Mouse (Mus musculus) layer of hippocampus, adult 2 months (tissue): ENCODE data around the gene Fam102a. TPM values are rescaled to one million over a fixed set of nuclear protein-coding genes. Genes with fewer than 3 reads are reported as not detected.

Experiments used
- DNase-seq, 2 experiments: peaks; one replicate each; pipeline ENCODE4 v3.0.0; 2022; ENCODE audit warnings: low spot score in 2 of 2
- H3K27ac ChIP-seq: fragments of 200-600 bp; 2 replicates; pipeline ENCODE4 v1.8.1; 2022
- H3K4me3 ChIP-seq: fragments of 200-600 bp; 2 replicates; pipeline ENCODE4 v1.8.1; 2022; ENCODE audit warnings: mild to moderate bottlenecking
- CTCF ChIP-seq: fragments of 200-600 bp; conservative IDR thresholded peaks from 2 replicates; pipeline ENCODE4 v1.8.1; 2022; ENCODE audit warnings: antibody characterized with exemption, mild to moderate bottlenecking, moderate library complexity
- total RNA-seq, 2 experiments: library from RNA; stranded (reverse); gene quantifications; 2 replicates each; pipeline ENCODE4 v1.2.3; 2021

Fam102a gene
- total RNA-seq, 2 experiments from 2014 or later: 77.1 TPM

GRCm38 (mm10) chr2:32524536-32525031, 10.5 kb upstream of the Fam102a start:
- no peak overlapping the region for H3K27ac ChIP-seq
- TF ChIP-seq CTCF: no peak
- DNase-seq: no peak
- no peak overlapping the region for H3K4me3 ChIP-seq

DNA sequence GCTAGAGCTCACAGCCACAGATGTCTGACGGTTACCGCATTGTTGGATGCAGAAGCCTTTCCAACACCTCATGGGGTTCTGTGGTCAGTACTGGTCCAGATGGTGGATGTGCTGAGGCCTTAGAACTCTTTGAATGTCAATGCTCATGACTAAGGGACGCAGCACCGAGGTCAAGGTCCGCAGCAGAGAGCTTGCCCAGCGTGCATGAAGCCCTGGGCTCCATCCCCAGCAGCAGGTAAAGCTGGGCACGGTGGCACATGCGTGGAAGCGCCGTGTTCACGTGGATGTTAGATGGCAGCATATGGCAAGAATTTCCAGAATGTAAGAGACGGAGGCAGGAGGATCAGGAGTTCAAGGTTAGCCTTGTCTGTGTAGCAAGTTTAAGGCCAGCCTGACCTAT, 9.3 kb upstream of the Fam102a start:
- no peak for TF ChIP-seq CTCF
- H3K4me3 ChIP-seq: no peak overlapping the region
- DNase-seq: no peak
- H3K27ac ChIP-seq: no peak overlapping the region

GRCm38 (mm10) chr2:32527468-32527966, 7.6 kb upstream of the Fam102a start:
- no peak for TF ChIP-seq CTCF
- H3K27ac ChIP-seq: no peak overlapping the region
- DNase-seq: no peak
- no peak overlapping the region for H3K4me3 ChIP-seq

DNA sequence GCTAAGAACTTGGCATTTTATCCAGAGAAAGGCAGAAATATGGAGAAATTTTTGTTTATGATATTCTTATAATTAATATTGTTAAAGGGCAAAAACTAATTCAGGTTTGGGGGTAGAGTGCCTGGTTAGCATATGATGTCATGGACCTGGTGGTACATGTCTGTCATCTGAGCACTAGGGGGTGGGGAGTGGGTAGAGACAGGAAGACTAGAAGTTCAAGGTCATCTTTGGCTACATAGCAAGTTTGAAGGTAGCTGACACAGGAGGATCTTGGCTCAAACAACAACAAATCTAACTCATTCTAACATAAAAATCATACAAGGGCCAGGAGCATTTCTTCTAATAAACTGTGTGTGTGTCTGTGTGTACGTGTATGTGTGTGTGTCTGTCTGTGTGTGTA, 6.8 kb upstream of the Fam102a start:
- DNase-seq: no peak
- TF ChIP-seq CTCF: no peak
- no peak overlapping the region for H3K4me3 ChIP-seq
- no peak overlapping the region for H3K27ac ChIP-seq

DNA sequence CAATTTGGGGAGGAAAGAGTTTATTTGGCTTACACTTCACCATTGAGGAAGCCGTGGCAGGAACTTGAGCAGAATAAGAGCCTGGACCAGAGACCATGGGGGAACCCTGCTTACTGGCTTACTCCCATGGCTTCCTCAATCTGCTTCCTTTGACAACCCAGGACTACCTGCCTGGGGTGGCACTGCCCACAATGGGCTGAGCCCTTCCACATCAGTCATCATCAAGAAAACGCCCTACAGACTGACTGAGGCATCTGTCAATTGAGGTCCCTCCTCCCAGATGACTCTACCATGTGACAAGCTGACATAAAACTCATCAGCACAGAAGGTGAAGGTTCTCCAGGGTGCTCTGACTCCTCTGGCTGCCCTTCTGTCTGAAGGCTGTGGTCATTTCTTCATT, 4.7 kb upstream of the Fam102a start:
- H3K27ac ChIP-seq: no peak overlapping the region
- H3K4me3 ChIP-seq: no peak overlapping the region
- TF ChIP-seq CTCF: no peak
- no peak for DNase-seq

DNA sequence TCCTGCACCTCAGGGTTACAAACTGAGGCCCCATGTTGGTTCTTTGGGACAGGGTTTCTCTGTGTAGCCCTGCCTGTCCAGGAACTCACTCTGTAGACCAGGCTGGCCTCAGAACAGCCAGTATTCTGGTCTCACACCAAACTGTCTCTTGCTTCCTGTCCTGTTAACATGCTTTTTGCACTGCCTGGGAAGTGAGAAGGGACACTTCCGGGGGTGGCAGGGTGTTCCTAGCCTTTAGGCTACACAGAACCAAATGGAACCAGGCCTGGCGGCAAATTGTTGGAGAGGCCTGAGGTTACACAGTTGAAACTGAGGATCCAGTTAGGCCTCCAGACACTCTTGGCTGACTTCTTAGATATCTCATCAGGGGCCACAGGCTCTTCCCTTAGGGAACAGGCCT, 2.0 kb upstream of the Fam102a start:
- no peak for DNase-seq
- no peak overlapping the region for H3K4me3 ChIP-seq
- no peak overlapping the region for H3K27ac ChIP-seq
- no peak for TF ChIP-seq CTCF

GRCm38 (mm10) chr2:32534061-32534732, 935 bp upstream of the Fam102a start:
- Histone ChIP-seq H3K27ac (peak overlapping the region; percentile 91), H3K4me3 (peak overlapping the region; percentile 98)
- TF ChIP-seq CTCF: no peak
- no peak for DNase-seq

DNA sequence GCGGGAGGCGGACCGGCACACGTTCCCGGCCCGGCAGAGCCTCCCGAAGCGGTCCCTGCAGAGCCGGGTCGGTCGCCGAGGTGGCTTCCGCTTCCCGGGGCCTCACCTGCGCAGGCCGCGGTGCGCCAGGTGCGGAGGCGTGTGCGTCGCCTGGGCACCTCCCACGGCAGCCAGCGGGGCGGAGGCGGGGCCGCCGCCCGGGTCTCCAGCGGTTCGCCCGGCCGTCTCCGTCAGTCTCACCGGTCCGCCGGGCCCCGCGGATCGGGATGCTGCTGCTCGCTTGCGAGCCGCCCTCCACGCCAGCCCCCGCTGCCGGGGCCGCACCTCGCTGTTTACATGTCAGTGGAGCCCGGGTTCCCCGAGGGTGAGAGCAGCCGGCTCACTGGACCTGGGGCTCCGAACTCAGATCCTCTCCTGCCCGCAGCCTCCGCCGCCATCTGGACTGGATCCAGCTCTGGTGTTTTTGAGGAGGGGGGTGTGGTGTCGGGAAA, 414 bp downstream of the Fam102a start:
- TF ChIP-seq CTCF: no peak
- H3K27ac ChIP-seq: peak overlapping the region; percentile 93
- H3K4me3 ChIP-seq: peak overlapping the region; percentile 98
- DNase-seq: no peak

DNA sequence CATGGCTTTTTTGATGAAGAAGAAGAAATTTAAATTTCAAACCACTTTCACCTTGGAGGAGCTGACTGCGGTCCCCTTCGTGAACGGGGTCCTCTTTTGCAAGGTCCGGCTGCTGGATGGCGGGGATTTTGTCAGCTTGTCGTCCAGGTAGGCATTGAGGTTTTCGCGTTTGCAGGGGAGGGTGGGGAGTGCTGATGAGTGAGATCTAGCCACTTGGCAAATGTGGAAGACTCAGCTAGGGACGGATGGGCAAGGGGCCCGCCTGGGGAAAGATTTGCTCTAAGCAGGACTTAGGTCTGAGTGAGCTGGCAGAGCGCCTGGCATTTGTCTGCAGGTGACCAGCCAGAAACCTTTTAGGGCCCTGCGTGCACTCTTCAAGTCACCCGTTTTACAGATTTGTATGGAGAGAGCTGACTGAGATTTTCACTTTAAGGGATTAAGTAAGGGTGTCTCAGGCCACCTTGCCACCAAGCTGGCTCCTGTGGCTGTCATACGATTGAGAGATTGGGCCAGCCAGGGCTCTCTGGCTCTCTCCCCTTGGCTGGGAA, 1.0 kb downstream of the Fam102a start:
- Histone ChIP-seq H3K4me3 (peak overlapping the region; percentile 98), H3K27ac (peak overlapping the region; percentile 93)
- no peak for DNase-seq
- TF ChIP-seq CTCF: no peak

GRCm38 (mm10) chr2:32536634-32537359, 1.7 kb downstream of the Fam102a start:
- Histone ChIP-seq H3K4me3 (peak overlapping the region; percentile 98), H3K27ac (peak overlapping the region; percentile 93)
- no peak for DNase-seq
- peak; percentile 52 for TF ChIP-seq CTCF

- H3K4me3 ChIP-seq: peak overlapping the region; percentile 98
- DNase-seq: no peak
- no peak for TF ChIP-seq CTCF
- peak overlapping the region; percentile 93 for H3K27ac ChIP-seq
These were observed 2.3 kb downstream of the Fam102a start for GRCm38 (mm10) chr2:32537360-32537905.

DNA sequence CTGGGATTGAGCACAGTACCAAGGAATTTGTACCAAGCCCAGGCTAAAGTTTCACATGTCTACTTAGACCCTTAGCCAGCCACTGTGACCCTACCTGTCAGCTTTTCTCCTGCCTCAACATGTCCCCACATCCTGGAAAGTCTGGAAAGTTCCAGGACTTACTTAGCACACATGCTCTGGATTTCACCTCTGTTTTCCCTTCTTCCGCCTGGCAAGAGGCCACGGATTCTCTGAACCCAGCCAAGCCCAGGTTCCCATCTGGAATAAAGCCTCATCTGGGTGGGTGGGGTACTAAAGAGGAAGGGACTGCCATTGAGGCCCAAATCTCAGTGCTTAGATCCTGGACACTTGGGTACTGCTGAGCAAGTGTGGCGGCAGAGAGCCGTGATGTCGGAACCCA, 2.8 kb downstream of the Fam102a start:
- TF ChIP-seq CTCF: no peak
- DNase-seq: no peak
- Histone ChIP-seq H3K27ac (peak overlapping the region; percentile 93), H3K4me3 (peak overlapping the region; percentile 98)

DNA sequence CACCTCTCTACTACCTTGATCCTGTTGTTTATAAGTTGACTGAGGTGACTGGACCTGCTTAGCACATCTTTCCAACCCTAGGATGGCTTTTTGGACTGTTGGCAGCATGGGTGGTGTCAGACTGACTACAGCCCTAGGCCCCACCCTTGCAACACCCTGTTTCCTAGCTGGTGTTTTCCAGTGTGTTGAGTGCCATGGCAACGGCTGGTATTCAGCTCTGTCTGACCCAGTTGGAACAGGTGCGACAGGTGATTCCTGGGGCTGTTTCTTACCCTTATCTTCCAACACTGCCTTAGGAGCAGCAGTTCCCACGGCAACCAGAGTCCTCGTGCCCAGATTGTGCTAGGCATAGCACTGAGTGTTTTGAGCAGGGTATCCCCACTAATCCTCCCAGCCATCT, 3.3 kb downstream of the Fam102a start:
- Histone ChIP-seq H3K27ac (peak overlapping the region; percentile 93), H3K4me3 (peak overlapping the region; percentile 98)
- no peak for DNase-seq
- no peak for TF ChIP-seq CTCF
